Mouse (Mus musculus): ENCODE results near the gene Slc39a2. TPM values are rescaled to one million over a fixed set of nuclear protein-coding genes. Genes with fewer than 3 reads are reported as not detected.
"Not testable (repeated sequence)": the region's sequence is repeated elsewhere in the genome, so short reads cannot be mapped to it uniquely, and the experiment has no call there.

Slc39a2 gene
- total RNA-seq, 2 experiments from 2014 or later, result 0.18 TPM; not detected in 1

- no peak for ATAC-seq (ENCODE audit: poor library complexity, severe bottlenecking)
These were observed 6.7 kb downstream of the Slc39a2 start for GRCm38 (mm10) chr14:51899351-51899750.

- ATAC-seq (ENCODE audit: poor library complexity, severe bottlenecking), result peak; percentile 89
These were observed 10.4 kb downstream of the Slc39a2 start for GRCm38 (mm10) chr14:51902806-51903710.

- no peak for ATAC-seq (ENCODE audit: poor library complexity, severe bottlenecking)
These were observed 11.1 kb downstream of the Slc39a2 start for GRCm38 (mm10) chr14:51903782-51904181.

- ATAC-seq (ENCODE audit: poor library complexity, severe bottlenecking), result no peak
These were observed 12.0 kb downstream of the Slc39a2 start for GRCm38 (mm10) chr14:51904706-51905105.

DNA sequence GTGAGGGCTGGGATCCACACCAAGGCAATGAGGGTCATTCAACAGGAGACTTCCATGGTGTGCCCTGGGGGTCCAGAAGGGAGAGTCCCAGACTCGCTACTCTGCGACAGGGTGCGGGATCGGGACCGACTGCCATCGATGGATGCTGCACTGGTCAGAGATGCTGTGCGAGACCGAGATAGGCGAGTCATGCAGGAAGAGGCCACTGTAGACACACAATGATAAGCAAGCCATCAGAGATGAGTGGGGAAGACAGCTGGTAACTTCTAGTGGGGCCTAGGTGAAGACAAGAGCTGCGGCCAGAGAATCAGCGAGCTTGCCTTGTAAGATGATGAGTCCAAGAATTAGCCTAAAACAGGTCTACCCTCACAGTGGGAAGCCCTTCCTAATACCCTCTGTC lies 13.4 kb downstream of the Slc39a2 start:
- ATAC-seq (ENCODE audit: poor library complexity, severe bottlenecking), result no peak

DNA sequence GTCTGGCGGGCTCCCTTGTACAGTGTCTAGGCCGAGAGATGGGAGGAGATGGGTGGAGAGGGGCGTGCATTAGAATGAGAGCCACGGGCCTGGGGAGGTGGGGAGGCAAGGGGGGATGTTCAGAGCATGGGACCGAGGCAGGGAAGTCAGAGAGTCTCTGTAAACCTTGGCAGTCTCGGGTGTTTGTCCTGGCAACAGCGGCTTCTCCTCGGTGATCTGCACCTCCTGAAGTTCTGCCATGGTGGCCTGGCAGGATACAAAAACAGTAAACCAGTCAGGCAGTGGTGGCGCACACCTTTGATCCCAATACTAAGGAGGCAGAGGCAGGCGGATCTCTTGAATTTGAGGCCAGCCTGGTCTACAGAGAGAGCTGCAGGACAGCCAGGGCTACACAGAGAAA lies 18.6 kb downstream of the Slc39a2 start:
- no peak for ATAC-seq (ENCODE audit: poor library complexity, severe bottlenecking)

GRCm38 (mm10) chr14:51912391-51913061 lies 19.8 kb downstream of the Slc39a2 start:
- 0 out of 2 replicates have a peak, but pooled peaks have one; percentile 1 for ATAC-seq (ENCODE audit: poor library complexity, severe bottlenecking)

GRCm38 (mm10) chr14:51913062-51913959 lies 20.6 kb downstream of the Slc39a2 start:
- peak; percentile 89 for ATAC-seq (ENCODE audit: poor library complexity, severe bottlenecking)

DNA sequence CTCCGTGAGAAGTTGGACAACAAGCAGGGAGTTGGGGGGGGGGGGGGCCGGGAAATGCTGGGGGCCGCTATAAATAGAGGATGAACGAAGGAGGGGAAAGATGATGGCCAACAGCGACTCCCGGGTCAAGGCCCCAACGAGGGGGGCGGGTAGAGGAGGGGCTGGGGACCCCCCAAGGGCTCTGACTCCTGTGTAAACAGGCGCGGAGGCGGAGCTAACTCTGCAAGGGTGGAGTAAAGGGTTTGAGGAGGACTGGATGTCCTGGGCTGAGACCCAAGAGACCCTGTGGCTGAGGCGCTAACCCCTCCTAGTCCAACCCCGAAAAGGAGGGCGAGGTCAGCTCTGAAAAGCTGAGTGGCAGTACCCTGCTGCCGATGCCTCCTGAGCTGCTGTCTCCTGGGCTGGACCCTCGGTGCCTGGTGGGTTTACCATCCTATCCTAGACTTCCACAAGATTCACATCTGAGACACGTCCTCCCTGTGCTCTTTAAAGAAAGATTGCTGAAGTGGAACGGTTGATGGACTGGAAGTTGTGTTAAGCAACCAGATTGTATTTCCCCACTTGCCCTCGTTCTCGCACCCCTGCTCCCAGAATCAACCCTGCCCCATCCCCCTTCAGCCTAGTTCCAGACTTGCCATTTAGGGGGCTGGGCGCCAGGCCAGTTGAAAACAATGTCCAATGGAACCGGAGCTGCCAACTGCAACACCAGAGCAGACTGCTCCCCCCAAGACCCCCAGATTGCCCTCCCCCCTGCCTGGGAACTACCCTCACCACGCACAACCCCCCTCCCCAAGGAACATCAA lies 21.5 kb downstream of the Slc39a2 start, which contains the start of gene Ndrg2:
TSS of gene Ndrg2 (minus strand) at position 199 of the 803 bp plus-strand sequence.
- peak; percentile 11 for ATAC-seq (ENCODE audit: poor library complexity, severe bottlenecking)

DNA sequence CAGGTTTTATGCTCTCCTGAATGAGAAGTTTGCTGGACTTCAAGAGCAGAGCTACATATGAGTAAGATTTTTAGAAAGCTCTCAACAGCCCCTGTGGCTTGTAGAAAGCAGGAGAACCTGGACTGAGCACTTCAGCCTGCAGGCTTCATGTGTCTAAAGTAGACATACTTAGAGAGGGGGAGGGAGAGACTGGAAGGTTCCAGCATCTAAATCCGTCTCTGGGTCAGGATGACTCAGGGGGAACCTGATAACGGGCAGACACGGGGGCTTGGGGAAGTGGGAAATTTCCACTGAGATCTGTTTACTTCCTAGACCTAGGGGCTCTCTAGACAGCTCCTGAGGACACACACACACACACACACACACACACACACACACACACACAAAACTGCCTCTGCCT lies 22.3 kb downstream of the Slc39a2 start:
- ATAC-seq (ENCODE audit: poor library complexity, severe bottlenecking), result no peak

- ATAC-seq (ENCODE audit: poor library complexity, severe bottlenecking), result no peak
These were observed 23.9 kb downstream of the Slc39a2 start for GRCm38 (mm10) chr14:51916539-51916938.

DNA sequence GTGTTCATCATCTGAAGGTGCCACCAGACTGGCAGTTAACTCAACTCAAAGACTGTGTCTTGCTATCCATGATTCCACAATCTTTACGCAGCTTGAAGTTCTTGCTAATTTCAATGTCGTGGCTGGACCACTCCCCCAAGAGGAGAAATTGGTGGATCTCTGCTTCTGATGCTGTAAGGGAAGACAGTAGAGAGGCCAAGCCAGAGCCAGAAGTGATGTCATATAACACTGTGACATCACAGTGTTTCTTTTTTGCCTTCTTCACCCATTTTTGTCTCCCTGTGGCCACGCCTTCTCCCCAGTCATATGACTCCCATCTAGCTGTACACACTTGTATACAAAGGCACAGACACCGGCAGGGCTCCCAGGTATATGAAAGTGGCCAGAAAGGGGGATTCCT lies 25.4 kb downstream of the Slc39a2 start, which contains the start of gene Tppp2:
TSS of gene Tppp2 (plus strand) at position 301 of the 400 bp plus-strand sequence.
- ATAC-seq (ENCODE audit: poor library complexity, severe bottlenecking), result no peak

- ATAC-seq (ENCODE audit: poor library complexity, severe bottlenecking), result no peak
These were observed 26.3 kb downstream of the Slc39a2 start for GRCm38 (mm10) chr14:51918966-51919365.

- ATAC-seq (ENCODE audit: poor library complexity, severe bottlenecking), result no peak
These were observed 29.3 kb downstream of the Slc39a2 start for GRCm38 (mm10) chr14:51921759-51922570.

GRCm38 (mm10) chr14:51922571-51922865 lies 29.8 kb downstream of the Slc39a2 start, which contains the start of gene Rnase13:
Gene Rnase13, minus strand, starts transcription at chr14:51922773.
- no peak for ATAC-seq (ENCODE audit: poor library complexity, severe bottlenecking)

GRCm38 (mm10) chr14:51922910-51923309 lies 30.2 kb downstream of the Slc39a2 start:
- ATAC-seq (ENCODE audit: poor library complexity, severe bottlenecking), result no peak

DNA sequence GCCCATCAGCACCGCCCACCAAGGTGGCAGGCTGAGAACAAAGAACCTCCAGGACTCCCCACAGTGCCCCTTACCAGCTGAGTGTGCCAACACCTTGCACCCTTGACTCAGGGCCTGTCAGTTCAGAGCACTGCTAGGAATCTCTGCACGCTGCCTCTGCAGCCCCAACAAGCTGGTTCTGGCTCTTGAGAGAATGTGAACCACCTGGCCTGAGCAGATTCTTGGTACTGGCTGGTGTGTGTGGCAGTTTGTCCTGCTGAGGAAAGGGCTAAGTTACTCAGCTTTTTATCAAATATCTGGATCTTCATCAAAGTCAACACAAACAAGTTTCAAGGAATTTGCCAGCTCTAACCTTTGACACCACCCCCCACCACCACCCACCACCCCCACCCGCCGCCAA lies 30.8 kb downstream of the Slc39a2 start:
- no peak for ATAC-seq (ENCODE audit: poor library complexity, severe bottlenecking)

DNA sequence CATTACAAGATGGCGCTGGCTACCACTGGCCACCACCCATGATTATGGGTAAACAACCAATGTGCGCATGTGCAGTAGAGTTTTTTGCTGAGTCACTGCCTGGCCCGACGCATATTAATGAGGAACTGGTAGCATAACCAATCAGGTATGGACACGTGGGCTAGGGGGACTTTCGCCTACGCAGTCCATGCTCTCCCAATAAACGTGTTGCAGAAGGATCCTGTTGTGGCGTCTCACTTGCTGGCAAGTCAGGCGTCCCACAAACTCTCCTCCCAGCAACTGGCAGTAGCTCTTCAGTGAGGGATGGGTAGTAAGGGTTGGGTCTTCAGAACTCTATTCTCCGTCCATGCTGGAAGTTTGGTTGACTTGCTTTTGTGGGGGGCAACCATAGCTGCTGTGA lies 34.2 kb downstream of the Slc39a2 start:
- not testable (repeated sequence) for ATAC-seq (ENCODE audit: poor library complexity, severe bottlenecking)

- no peak for ATAC-seq (ENCODE audit: poor library complexity, severe bottlenecking)
These were observed 36.7 kb downstream of the Slc39a2 start for GRCm38 (mm10) chr14:51929309-51929943.

All from megakaryocyte, adult 5-6 weeks (primary cell).